Mouse (Mus musculus) spleen, embryonic (tissue): ENCODE data around the gene Hoxa11.

Experiments used
- CTCF ChIA-PET: fragments of 350-600 bp; sonication (Branson Sonifier 250); formaldehyde crosslinking; loops from one replicate; lab custom pipeline; 2022; lab: Charles Lee

Hoxa11 gene

GRCm38 (mm10) chr6:52245757-52246142, at the start of gene Hoxa11:
TSS of gene Hoxa11 (minus strand) at chr6:52245810.
- CTCF ChIA-PET: interaction anchor here (0.5 to 0.6 kb wide), 3 partner anchors 11 to 655 kb away, joined by 3 read pairs; no protein-coding TSS in a partner anchor

DNA sequence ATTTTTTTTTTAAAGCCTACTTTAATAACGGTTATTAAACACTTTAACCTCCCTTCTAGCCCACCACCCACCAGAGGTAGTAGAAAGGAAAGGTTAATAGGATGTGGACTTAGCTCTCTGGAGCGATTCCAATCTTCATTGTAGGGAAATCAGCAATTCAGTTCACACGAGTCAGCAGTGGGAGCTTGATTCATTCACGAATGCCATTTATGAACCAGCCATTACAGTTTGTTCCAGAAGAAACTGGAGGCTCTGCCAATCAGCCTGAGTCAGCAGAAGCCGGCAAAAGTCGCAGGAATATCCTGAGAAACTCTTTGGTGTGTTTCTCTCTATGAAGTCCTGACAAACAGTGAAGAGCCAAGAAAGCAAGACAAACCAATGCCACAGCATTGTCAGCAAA, 49.0 kb upstream of the Hoxa11 start:
- CTCF ChIA-PET: no interaction called here

DNA sequence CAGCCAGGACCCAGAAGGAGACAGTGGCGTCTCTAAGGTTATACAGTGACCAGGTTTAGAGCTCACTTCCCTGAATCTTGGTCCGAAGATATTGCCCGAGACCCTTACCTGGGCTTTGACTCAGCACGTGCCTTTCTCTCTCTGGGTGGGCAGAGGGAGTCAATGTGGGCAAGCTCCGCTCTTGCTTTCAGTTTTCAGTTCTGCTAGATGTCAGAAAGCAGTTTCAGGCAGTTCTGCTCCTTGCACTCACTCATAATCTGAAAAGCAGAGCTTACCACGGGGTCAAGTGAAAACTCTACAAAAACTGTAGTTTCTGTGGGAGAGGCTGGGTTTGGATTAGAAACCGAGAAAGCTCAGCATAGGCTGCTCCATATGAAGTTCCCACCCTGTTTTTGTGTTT, 46.7 kb upstream of the Hoxa11 start:
- CTCF ChIA-PET: no interaction called here

DNA sequence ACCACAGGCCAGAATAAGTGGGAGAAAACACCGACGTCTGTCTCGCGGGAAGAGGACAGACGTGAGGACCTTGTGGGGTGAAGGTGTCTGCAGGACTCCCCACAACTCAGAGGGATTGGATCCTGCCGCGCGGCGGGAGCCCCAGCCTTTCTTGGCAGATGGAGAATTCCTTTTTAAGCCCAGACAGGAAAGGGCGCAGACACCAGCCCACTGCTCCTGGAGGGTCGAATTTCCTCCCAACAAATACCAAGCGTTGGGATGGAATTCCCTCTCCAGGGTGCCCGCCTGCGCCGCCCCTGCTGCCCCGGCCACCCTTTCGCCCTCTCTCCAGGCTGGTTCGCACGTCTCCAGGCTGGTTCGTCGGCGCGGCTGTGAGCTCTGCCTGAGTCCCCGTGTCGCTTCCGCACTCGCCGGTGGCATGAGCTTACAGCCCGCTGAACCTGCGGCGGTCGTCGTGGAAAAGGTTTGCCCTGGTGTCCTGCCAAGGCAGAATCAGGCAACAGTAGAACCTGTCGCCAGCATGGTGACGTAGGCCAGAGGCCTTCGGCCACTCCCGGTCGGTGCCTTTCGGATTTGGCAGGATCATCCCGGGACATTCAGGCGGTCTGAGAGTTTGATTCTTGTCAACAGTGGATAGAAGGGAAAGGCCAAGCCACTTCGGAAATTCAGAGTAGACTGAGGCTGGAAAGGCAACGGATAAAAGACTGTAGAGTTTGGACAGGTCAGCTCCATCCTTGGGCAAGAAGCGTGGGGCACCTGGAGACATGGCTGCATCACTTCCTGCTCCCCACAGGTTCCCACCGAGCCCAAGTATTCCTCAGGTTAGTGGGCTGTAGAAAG, 45.6 kb upstream of the Hoxa11 start:
- CTCF ChIA-PET: no interaction called here

GRCm38 (mm10) chr6:52290186-52290585, 44.6 kb upstream of the Hoxa11 start:
- CTCF ChIA-PET: interaction anchor here (0.6 kb wide), 1 partner anchor 1484 kb away, joined by 7 read pairs; no protein-coding TSS in a partner anchor

DNA sequence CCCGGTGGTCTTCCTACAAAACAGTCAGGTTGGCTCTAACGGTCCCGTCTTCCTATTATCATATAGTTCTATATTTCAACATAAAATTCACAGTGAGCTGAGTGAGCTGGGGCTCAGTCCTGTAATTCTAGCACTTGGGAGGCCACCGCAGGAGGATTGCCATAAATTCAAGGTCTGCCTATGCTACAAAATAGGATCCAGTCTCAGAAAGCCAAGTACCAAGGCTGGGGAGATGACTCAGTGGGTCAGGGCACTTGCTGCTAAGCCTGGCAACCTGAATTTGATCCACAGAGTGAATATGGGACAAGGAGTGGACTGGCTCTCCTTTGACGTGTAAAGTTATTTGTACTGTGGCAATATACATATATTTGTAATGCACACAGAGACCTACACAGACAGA, 38.3 kb upstream of the Hoxa11 start:
- CTCF ChIA-PET: no interaction called here

DNA sequence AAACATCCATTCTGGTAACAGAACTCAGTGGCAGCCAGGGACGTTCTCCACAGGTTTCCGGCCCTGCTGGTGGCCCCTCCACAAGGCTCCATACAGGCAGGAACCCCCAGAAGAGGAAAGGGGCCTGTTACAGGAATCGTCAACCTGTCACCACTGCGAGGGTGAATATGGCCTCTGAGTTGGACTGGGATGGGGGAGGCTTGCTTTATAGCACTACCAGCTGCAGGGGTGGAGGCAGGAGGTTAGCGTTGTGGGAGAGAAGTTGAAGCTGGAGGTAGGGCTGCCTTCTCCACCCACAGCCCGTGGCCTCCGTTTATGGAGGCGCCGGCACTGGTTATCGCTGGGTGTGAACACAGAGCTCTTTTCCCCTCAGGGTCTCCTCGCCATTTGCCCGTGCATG, 35.5 kb upstream of the Hoxa11 start:
- CTCF ChIA-PET: no interaction called here

DNA sequence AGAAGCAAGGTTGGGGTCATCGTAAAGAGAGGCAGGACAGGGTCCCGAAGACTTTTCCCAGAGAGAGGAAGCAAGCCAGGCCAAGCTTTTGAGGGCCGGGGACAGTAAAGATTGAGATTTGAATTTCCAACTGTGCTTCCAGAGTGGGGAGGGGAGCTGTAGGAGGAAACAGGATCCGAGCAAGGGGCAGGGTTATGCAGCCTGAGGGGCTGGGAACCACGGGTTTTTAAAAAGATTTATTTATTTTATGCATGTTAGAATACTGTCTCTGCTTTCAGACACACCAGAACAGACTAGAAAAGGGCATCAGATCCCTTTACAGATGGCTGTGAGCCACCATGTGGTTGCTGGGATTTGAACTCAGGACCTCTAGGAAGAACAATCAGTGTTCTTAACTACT, 31.3 kb upstream of the Hoxa11 start:
- CTCF ChIA-PET: no interaction called here

GRCm38 (mm10) chr6:52276382-52276781, 30.8 kb upstream of the Hoxa11 start:
- CTCF ChIA-PET: no interaction called here

- CTCF ChIA-PET: interaction anchor here (0.6 to 0.7 kb wide), 2 partner anchors 67 to 1989 kb away, joined by 6 to 15 read pairs; no protein-coding TSS in a partner anchor
Observed at GRCm38 (mm10) chr6:52275563-52276280, 30.1 kb upstream of the Hoxa11 start.

GRCm38 (mm10) chr6:52274576-52274975, 29.0 kb upstream of the Hoxa11 start:
- CTCF ChIA-PET: no interaction called here

- CTCF ChIA-PET: no interaction called here
Observed at GRCm38 (mm10) chr6:52273656-52274280, 28.2 kb upstream of the Hoxa11 start.

GRCm38 (mm10) chr6:52272766-52273655, 27.4 kb upstream of the Hoxa11 start:
- CTCF ChIA-PET: interaction anchor here (0.7 kb wide), 1 partner anchor 23 kb away, joined by 3 read pairs; no protein-coding TSS in a partner anchor

GRCm38 (mm10) chr6:52270494-52271480, 25.2 kb upstream of the Hoxa11 start:
- CTCF ChIA-PET: interaction anchor here (0.6 kb wide), 1 partner anchor 184 kb away, joined by 3 read pairs; no protein-coding TSS in a partner anchor

- CTCF ChIA-PET: no interaction called here
Observed at GRCm38 (mm10) chr6:52268756-52269155, 23.1 kb upstream of the Hoxa11 start.

GRCm38 (mm10) chr6:52268341-52268740, 22.7 kb upstream of the Hoxa11 start:
- CTCF ChIA-PET: no interaction called here

DNA sequence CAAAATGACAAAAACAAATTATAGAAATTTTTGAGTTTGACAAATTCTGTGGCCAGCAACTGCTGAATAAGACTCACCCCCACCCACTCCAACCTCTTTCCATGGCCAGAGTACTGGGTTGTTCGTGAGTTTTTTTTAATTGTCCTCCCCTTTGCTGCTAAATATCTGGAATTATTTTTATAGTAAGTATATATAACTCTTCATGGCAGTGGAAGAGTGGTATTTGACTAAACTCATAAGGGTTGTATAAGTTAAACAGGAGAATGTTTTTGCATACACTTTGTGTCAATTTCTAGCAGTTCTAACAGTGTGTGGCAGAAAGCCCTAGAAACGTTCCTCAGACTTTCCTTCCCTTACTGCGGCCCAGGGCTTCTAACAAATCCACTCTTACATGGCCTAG, 22.1 kb upstream of the Hoxa11 start:
- CTCF ChIA-PET: no interaction called here

- CTCF ChIA-PET: interaction anchor here (1.5 kb wide), 1 partner anchor 11 kb away, joined by 3 read pairs; no protein-coding TSS in a partner anchor
Observed at GRCm38 (mm10) chr6:52267221-52267620, 21.6 kb upstream of the Hoxa11 start.

DNA sequence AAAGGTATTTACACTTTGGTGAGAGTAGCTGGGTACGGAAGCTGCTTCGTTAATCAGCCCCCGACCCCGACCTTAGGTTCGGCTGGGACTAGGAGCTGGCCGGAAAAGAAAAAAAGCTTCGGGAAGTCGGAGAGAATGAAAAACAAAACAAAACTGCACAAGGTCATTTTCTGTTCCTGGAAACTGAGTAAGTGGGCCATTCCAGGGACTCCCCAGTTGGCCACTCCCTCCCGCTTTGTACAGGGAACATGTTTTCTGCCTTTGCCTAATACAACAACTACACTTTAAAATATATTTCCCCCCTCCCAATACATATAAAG, 21.0 kb upstream of the Hoxa11 start:
- CTCF ChIA-PET: interaction anchor here (1.5 kb wide), 1 partner anchor 11 kb away, joined by 3 read pairs; no protein-coding TSS in a partner anchor
